Mouse (Mus musculus): ENCODE data around the gene Dab1.

Gene Dab1

GRCm38 (mm10) chr4:103839541-103839940, 220.4 kb downstream of the Dab1 start:
- no peak for DNase-seq

- DNase-seq: no peak
Observed at GRCm38 (mm10) chr4:103841126-103841525, 222.0 kb downstream of the Dab1 start.

GRCm38 (mm10) chr4:103844635-103845034, 225.5 kb downstream of the Dab1 start:
- DNase-seq: no peak

- no peak for DNase-seq
Observed at GRCm38 (mm10) chr4:103857173-103857572, 238.0 kb downstream of the Dab1 start.

- no peak for DNase-seq
Observed at GRCm38 (mm10) chr4:103875564-103875963, 256.4 kb downstream of the Dab1 start.

GRCm38 (mm10) chr4:103878841-103879240, 259.7 kb downstream of the Dab1 start:
- DNase-seq: no peak

GRCm38 (mm10) chr4:103881641-103882040, 262.5 kb downstream of the Dab1 start:
- no peak for DNase-seq

GRCm38 (mm10) chr4:103888086-103888485, 268.9 kb downstream of the Dab1 start:
- no peak for DNase-seq

- no peak for DNase-seq
Observed at GRCm38 (mm10) chr4:103889110-103889509, 270.0 kb downstream of the Dab1 start.

GRCm38 (mm10) chr4:103896806-103897205, 277.6 kb downstream of the Dab1 start:
- no peak for DNase-seq

GRCm38 (mm10) chr4:103897702-103898101, 278.5 kb downstream of the Dab1 start:
- DNase-seq: no peak

GRCm38 (mm10) chr4:103911441-103911840, 292.3 kb downstream of the Dab1 start:
- DNase-seq: no peak

- no peak for DNase-seq
Observed at GRCm38 (mm10) chr4:103912071-103912470, 292.9 kb downstream of the Dab1 start.

- no peak for DNase-seq
Observed at GRCm38 (mm10) chr4:103922431-103922931, 303.3 kb downstream of the Dab1 start.

GRCm38 (mm10) chr4:103926682-103927081, 307.5 kb downstream of the Dab1 start:
- DNase-seq: no peak

- DNase-seq: no peak
Observed at GRCm38 (mm10) chr4:103929631-103930030, 310.5 kb downstream of the Dab1 start.

- no peak for DNase-seq
Observed at GRCm38 (mm10) chr4:103934364-103934763, 315.2 kb downstream of the Dab1 start.

GRCm38 (mm10) chr4:103948255-103948654, 329.1 kb downstream of the Dab1 start:
- DNase-seq: no peak

GRCm38 (mm10) chr4:103953652-103954220, 334.6 kb downstream of the Dab1 start:
- DNase-seq: no peak

GRCm38 (mm10) chr4:103961134-103962049, 342.2 kb downstream of the Dab1 start:
- no peak for DNase-seq

- no peak for DNase-seq
Observed at GRCm38 (mm10) chr4:103969906-103970305, 350.7 kb downstream of the Dab1 start.

GRCm38 (mm10) chr4:103974536-103974935, 355.4 kb downstream of the Dab1 start:
- DNase-seq: no peak

- DNase-seq: no peak
Observed at GRCm38 (mm10) chr4:103974946-103975345, 355.8 kb downstream of the Dab1 start.

- DNase-seq: no peak
Observed at GRCm38 (mm10) chr4:103993884-103994283, 374.7 kb downstream of the Dab1 start.
